Mouse (Mus musculus): ENCODE results near the gene Dcaf8.

DNA sequence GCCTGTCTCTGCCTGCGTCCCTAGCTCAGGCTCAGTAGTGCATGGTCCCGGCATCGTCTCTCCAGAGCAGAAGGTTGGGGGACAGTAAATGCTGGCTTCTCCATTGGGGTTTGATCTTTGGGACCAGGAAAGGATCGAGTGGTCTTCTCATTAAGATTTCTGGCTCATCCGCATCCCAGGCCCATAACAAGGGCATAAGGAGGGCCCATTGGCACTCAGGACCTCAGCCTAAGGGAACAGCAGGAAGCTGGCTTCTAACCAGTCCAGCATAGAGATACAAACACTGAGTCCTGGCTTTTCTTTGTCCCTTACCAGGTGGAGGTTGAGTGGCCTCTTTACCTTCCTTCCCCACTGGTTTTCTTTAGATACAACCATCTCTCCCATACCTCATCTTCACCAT lies 50.0 kb downstream of the Dcaf8 start:
- TF ChIP-seq GATA1 (IDR thresholded peaks at IDR 0.05; ENCODE audit: low read length) (no peak), TAL1 (IDR thresholded peaks at IDR 0.05; ENCODE audit: low read length) (no peak)

Data from erythroblast, embryonic 14.5 days (primary cell).